Mouse (Mus musculus): Measurements from ENCODE around the gene Zbtb22.

Zbtb22 gene

DNA sequence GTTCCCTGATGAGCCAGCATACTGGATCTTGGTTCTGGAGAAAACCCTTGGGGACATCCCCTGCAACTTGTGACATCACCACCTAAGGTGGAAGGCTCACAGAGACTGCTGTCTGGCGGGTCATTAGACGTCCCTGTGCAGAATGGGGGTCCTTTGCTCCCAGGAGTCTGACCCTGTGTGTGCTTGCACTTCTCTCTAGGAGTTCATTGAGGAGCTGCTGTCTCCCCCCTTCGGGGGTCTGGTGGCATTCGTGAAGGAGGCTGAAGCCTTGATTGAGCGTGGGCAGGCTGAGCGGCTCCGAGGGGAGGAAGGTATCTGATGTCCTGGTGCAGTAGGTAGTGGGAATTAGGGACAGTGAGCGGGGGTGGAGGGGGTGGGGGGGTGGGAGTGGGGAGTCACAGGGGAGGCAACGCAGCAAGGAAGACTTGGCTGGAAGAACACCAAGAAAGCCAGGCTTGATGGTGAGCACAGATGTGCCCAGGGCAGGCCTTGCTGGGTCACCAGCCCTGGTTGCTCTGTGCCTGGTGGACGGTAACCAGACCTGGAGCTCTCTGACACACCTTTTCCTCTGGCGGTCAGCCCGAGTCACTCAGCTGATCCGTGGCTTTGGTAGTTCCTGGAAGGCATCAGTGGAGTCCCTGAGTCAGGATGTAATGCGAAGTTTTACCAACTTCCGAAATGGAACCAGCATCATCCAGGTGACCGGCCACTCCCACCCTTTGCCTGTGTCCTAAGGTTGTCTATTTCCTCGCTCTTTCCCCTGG, 49.6 kb downstream of the Zbtb22 start:
- DNase-seq (ENCODE audit: extremely low spot score) = no peak

DNA sequence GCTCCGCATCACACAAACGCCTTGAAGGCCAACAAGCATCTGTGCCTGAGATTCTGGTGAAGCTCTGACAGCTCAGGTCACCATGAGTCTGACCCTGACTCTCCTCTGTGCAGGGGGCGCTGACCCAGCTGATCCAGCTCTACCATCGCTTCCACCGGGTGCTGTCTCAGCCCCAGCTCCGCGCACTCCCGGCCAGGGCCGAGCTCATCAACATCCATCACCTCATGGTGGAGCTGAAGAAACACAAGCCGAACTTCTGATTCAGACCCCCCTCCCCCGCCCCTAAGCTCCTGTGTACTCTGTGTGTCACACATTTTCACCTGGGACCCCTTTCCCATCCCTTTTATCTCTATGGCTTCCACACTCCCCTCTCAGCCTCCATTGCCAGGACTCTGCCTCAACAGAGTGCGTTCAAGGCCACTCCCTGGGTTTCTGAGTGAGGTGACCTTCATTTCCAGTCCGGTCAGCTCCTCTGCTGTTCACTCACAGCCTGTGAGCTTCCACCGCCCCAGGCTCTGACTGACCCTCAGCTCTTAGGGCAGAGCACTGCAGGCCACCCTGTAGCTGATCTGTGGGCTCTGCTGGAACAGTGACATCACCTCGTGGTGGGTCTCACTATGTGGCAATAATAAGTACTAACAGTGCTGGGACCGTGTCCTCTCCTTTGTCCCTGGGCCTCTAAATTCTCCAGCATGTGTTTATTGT, 50.3 kb downstream of the Zbtb22 start:
- no peak for DNase-seq (ENCODE audit: extremely low spot score)

GRCm38 (mm10) chr17:33968489-33968888, 52.8 kb downstream of the Zbtb22 start:
- peak; percentile 86 for DNase-seq (ENCODE audit: extremely low spot score)

Data from embryo, embryonic 9.5 days (tissue).